Mouse (Mus musculus) urinary bladder, postnatal 36 days (tissue): ENCODE measurements around the gene Enho.
A peak's percentile ranks its signal among the peaks of the same experiment; 100 is the strongest.

Experiments
- DNase-seq, 2 experiments: peaks; one replicate each; pipeline ENCODE4 v3.0.0; 2022; ENCODE audit warnings: low spot score in 2 of 2, mixed read lengths in 1 of 2

The Enho gene

GRCm38 (mm10) chr4:41631390-41631789, 8.7 kb downstream of the Enho start:
- peak in 1 of 2 experiments; percentile 63 for DNase-seq

- no peak for DNase-seq
Measured at GRCm38 (mm10) chr4:41630196-41630595, 9.9 kb downstream of the Enho start.

GRCm38 (mm10) chr4:41628202-41628927, 11.8 kb downstream of the Enho start:
- peak in 1 of 2 experiments; percentile 13 for DNase-seq

GRCm38 (mm10) chr4:41622071-41622470, 18.1 kb downstream of the Enho start:
- no peak for DNase-seq

GRCm38 (mm10) chr4:41618916-41619746, 21.0 kb downstream of the Enho start:
- DNase-seq = no peak

GRCm38 (mm10) chr4:41615661-41616599, 24.2 kb downstream of the Enho start:
- DNase-seq = no peak

- peak; percentile 69 to 80 for DNase-seq
Measured at GRCm38 (mm10) chr4:41614156-41614555, 26.0 kb downstream of the Enho start.

- no peak for DNase-seq
Measured at GRCm38 (mm10) chr4:41612166-41612565, 28.0 kb downstream of the Enho start.

- no peak for DNase-seq
Measured at GRCm38 (mm10) chr4:41610594-41610980, 29.5 kb downstream of the Enho start.

- no peak for DNase-seq
Measured at GRCm38 (mm10) chr4:41609681-41610593, 30.2 kb downstream of the Enho start.

- peak in 1 of 2 experiments; percentile 53 for DNase-seq
Measured at GRCm38 (mm10) chr4:41606784-41607183, 33.3 kb downstream of the Enho start.

GRCm38 (mm10) chr4:41604476-41605396, 35.4 kb downstream of the Enho start:
- DNase-seq = peak in 1 of 2 experiments; percentile 35

GRCm38 (mm10) chr4:41602818-41603217, 37.3 kb downstream of the Enho start:
- no peak for DNase-seq
